Mouse (Mus musculus) kidney, embryonic 14.5 days (tissue): ENCODE results near the gene Rhbdl3. TPM values are rescaled to one million over a fixed set of nuclear protein-coding genes. Genes with fewer than 3 reads are reported as not detected.

Source experiments
- ATAC-seq: fragments of 200-750 bp; cut with Nextera tagmentation; 2 replicates; pipeline ENCODE4 v1.8.0; 2017; ENCODE audit warnings: moderate number of reproducible peaks, mild to moderate bottlenecking, moderate TSS enrichment, moderate library complexity; ENCODE audit not compliant: low FRiP score, low TSS enrichment
- H3K27ac ChIP-seq: fragments of 300-500 bp; sonication (generic); 2 replicates; pipeline ENCODE4 v1.5.1; 2014; ENCODE audit warnings: low read depth, mild to moderate bottlenecking, low read length, moderate library complexity, mixed read lengths
- H3K27me3 ChIP-seq: fragments of 300-500 bp; sonication (generic); 2 replicates; pipeline ENCODE4 v1.6.1; 2014; ENCODE audit warnings: mild to moderate bottlenecking, low read length; ENCODE audit not compliant: control insufficient read depth, insufficient read depth
- H3K36me3 ChIP-seq: fragments of 300-500 bp; sonication (generic); 2 replicates; pipeline ENCODE4 v1.6.1; 2014; ENCODE audit warnings: low read length, mixed read lengths; ENCODE audit not compliant: control insufficient read depth, insufficient read depth
- H3K4me1 ChIP-seq: fragments of 300-500 bp; sonication (generic); 2 replicates; pipeline ENCODE4 v1.6.1; 2014; ENCODE audit warnings: low read length, mixed read lengths; ENCODE audit not compliant: control insufficient read depth, insufficient read depth
- H3K4me2 ChIP-seq: fragments of 300-500 bp; sonication (generic); replicated peaks from 2 replicates; pipeline ENCODE4 v1.6.1; 2014; ENCODE audit warnings: low read depth, mild to moderate bottlenecking, low read length
- H3K4me3 ChIP-seq: fragments of 300-500 bp; sonication (generic); 2 replicates; pipeline ENCODE4 v1.5.1; 2014; ENCODE audit warnings: mild to moderate bottlenecking, low read length
- H3K9ac ChIP-seq: fragments of 300-500 bp; sonication (generic); 2 replicates; pipeline ENCODE4 v1.6.1; 2014; ENCODE audit warnings: low read depth, mild to moderate bottlenecking, low read length, moderate library complexity
- H3K9me3 ChIP-seq: fragments of 300-500 bp; sonication (generic); 2 replicates; pipeline ENCODE4 v1.6.1; 2016; ENCODE audit warnings: low read length; ENCODE audit not compliant: control insufficient read depth
- WGBS: fragments of 180-500 bp; shearing (Covaris S2); extraction: QIAGEN DNeasy Blood & Tissue Kit; methylation state at CpG from one replicate; pipeline ENCODE4 v1.1.7; 2014; 5-methylcytosine and 5-hydroxymethylcytosine counted together
- polyA plus RNA-seq: library from polyadenylated mRNA; unstranded; fragments of >200 nt; fragmentation: Nextera tagmentation; extraction: Ambion mirVana; gene quantifications from 2 replicates; pipeline ENCODE4 v1.2.1, GENCODE M21; 2014

The Rhbdl3 gene
- polyA plus RNA-seq = 1.1 and 1.3 TPM in 2 replicates

DNA sequence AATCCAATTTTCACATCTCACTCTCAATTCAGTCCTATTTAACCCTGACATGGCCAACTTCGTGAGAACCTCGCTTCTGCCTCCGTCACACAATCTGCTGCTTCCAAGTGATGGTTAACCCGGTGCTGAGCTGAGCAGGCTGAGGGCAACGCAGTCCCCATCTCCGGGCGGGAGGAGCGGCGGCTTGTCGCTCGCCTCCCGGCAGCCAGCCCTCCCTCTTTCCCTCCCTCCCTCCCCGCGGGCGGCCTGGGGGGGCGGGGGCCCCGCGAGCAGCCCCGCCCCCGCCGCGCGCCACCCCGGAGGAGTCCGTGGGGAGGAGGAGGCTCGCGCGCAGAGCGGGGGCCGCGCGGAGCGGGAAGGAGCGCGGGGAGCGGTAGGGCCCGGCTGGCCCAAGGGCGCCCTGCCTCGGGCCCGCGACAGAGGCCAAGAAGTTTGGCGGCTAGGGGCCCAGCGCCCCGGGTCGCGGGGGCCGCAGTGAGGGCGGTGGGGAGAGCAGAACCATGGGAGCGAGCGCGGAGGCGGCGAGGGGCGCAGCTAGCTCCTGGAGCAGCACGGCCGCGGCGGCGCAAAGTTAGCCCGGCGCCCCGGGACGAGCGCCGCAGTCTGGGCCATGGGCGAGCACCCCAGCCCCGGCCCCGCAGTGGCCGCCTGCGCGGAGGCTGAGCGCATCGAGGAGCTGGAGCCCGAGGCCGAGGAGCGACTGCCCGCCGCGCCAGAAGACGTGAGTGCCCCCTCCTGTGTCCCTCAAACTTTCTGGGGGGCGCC lies at the start of gene Rhbdl3:
Gene Rhbdl3 (plus strand): TSS at position 362 of the 765 bp plus-strand sequence.
- Histone ChIP-seq H3K27ac (no peak within 1 kb of the TSS), H3K9me3 (peaks cover 2% of the 10 kb centered on the region; the same call in 1 of the 2 replicates), H3K9ac (peak within 1 kb of the TSS; percentile 68), H3K27me3 (peaks cover 38% of the 10 kb centered on the region), H3K36me3 (no peaks in the 10 kb centered on the region), H3K4me3 (peak within 1 kb of the TSS; percentile 70), H3K4me1 (peaks cover 11% of the 10 kb centered on the region; the same call in 1 of the 2 replicates), H3K4me2 (peak within 1 kb of the TSS; percentile 100)
- peak; percentile 60 for ATAC-seq
- WGBS = under 1% methylated on average over 42 of the region's 81 CpGs

DNA sequence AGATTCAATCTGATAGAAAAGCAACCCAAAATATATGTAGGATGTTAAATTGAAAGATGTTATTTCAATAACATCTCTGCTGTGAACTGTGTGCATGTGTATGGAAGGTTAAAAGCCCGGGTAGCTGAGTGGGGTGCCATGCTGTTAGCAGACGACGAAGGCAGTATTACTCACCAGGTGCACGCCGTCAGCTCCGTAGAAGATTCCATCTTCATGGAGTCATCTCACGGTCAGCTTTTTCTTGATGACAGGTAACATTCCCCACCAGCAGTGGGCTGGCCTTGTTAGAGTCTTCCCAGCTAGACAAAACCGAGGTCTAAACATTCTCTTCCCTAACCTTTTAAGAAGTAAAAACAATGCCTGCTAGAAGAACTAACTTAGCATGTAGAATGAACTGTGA lies 36.6 kb upstream of the Rhbdl3 start:
- no peak overlapping the region for H3K27ac ChIP-seq
- no peak overlapping the region for H3K9ac ChIP-seq
- 94% methylated on average over 8 of the region's 8 CpGs for WGBS
- no peaks in the 10 kb centered on the region for H3K9me3 ChIP-seq
- peaks cover 55% of the 10 kb centered on the region for H3K36me3 ChIP-seq
- no peak overlapping the region for H3K4me3 ChIP-seq
- no peak for ATAC-seq
- no peaks in the 10 kb centered on the region for H3K4me1 ChIP-seq
- H3K27me3 ChIP-seq = no peaks in the 10 kb centered on the region
- H3K4me2 ChIP-seq = no peak overlapping the region

DNA sequence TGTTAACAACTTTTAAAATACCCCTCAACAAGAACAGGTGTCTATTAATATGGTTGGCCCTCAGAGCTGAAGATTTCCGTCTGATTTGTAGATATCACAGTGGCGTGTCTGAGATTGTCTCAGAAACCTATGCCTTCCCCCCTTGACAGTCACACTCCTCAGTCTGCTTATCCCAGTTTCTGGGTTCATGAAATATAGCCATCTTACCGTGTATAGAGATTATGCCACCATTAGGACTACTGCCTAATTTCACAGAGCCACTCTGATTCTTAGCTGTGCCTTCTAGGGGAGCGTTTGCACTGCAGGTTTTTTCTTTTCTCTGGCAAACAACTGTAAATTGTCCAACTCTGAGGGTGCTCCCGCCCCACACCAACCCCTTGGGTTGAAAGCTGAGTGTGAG lies 29.6 kb upstream of the Rhbdl3 start:
- WGBS = 84% methylated on average over 5 of the region's 5 CpGs
- no peak for ATAC-seq
- Histone ChIP-seq H3K4me3 (no peak overlapping the region), H3K27ac (no peak overlapping the region), H3K9me3 (no peaks in the 10 kb centered on the region), H3K36me3 (peaks cover 14% of the 10 kb centered on the region; the same call in 1 of the 2 replicates), H3K4me1 (no peaks in the 10 kb centered on the region), H3K27me3 (no peaks in the 10 kb centered on the region), H3K4me2 (no peak overlapping the region), H3K9ac (no peak overlapping the region)

DNA sequence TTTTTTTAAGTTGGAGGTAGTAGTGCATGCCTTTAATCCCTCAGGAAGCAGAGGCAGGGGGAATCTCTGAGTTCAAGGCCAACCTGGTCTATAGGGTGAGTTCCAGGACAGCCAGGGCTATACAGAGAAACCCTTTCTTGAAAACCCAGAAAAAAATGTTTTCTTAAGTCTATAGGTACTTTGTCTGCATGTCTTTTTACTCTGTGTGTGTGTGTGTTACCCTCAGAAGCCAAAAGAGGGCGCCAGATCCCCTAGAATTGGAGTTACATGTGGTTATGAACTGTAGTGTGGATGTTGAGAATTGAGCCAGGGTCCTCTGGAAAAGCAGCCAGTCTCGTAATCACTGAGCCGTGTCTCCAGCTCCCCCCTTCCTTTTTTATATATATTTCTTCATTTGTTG lies 25.7 kb upstream of the Rhbdl3 start:
- no peaks in the 10 kb centered on the region for H3K4me1 ChIP-seq
- H3K4me3 ChIP-seq = no peak overlapping the region
- no peak overlapping the region for H3K9ac ChIP-seq
- no peak for ATAC-seq
- no peaks in the 10 kb centered on the region for H3K36me3 ChIP-seq
- H3K9me3 ChIP-seq = no peaks in the 10 kb centered on the region
- H3K27ac ChIP-seq = no peak overlapping the region
- H3K4me2 ChIP-seq = no peak overlapping the region
- H3K27me3 ChIP-seq = no peaks in the 10 kb centered on the region
- WGBS = 61% methylated on average over 3 of the region's 3 CpGs

DNA sequence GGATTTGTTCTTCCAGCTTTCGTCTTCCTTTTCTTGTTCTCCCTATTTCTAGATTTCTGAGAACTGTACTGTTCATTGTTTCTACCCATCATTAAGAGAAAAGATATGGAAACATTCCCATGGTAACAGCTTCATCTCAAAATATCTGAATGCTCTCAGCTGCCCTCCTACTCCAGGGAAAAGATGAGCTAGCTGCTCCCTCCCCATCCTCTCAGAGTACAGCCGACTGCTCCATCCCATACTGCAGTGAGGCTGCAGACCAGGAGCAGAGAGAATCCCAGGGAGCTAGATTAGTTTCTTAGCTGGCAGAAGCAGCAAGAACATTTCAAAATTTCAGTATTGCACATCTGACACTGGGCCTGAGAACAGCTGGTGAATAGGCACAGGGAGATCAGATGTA lies 22.7 kb upstream of the Rhbdl3 start:
- whole genome bisulfite sequencing = 62% methylated on average over 2 of the region's 2 CpGs
- no peak overlapping the region for H3K4me2 ChIP-seq
- no peaks in the 10 kb centered on the region for H3K36me3 ChIP-seq
- H3K27me3 ChIP-seq = no peaks in the 10 kb centered on the region
- H3K27ac ChIP-seq = no peak overlapping the region
- no peak for ATAC-seq
- H3K9me3 ChIP-seq = no peaks in the 10 kb centered on the region
- no peak overlapping the region for H3K4me3 ChIP-seq
- H3K4me1 ChIP-seq = no peaks in the 10 kb centered on the region
- no peak overlapping the region for H3K9ac ChIP-seq

DNA sequence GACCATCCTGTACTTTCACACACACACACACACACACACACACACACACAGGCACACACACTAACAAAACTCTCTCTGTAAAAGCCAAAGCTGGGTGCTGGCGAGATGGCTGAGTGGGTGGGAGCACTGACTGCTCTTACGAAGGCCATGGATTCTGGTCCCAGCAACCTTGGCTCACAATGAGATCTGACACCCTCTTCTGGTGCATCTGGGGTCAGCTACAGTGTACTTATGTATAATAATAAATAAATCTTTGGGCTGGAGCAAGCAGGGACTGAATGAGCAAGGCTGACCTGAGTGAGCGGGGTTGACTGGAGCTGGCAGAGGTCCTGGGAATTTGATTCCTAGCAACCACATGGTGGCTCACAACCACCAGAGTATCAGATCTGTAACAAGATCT lies 16.9 kb upstream of the Rhbdl3 start:
- Histone ChIP-seq H3K27ac (no peak overlapping the region), H3K9me3 (no peaks in the 10 kb centered on the region), H3K9ac (no peak overlapping the region), H3K27me3 (no peaks in the 10 kb centered on the region), H3K4me2 (no peak overlapping the region), H3K4me3 (no peak overlapping the region), H3K4me1 (no peaks in the 10 kb centered on the region), H3K36me3 (no peaks in the 10 kb centered on the region)
- ATAC-seq = no peak
- WGBS = 47% methylated on average over 3 of the region's 3 CpGs

DNA sequence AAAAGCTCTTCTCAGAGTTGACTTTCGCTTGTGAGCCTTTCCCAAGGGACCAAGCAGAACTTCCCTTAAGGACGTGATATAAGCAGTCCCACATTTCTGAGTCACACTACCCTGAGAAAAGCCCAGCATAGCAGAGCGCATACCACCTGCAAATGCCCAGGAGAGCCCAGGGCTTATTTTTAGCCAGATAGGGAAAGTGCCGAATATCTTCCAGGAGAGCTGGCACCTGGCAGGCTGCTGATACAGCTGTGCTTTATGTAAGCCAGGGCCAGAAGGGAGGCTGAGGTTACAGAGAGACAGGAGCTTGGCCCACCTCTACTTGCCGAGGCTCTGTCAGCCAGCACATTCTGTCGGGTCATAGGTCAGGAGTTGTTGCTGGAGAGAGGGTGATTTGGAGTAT lies 16.1 kb upstream of the Rhbdl3 start:
- Histone ChIP-seq H3K27me3 (no peaks in the 10 kb centered on the region), H3K9ac (no peak overlapping the region), H3K9me3 (no peaks in the 10 kb centered on the region), H3K4me3 (no peak overlapping the region), H3K4me1 (peaks cover 4% of the 10 kb centered on the region; the same call in 1 of the 2 replicates), H3K4me2 (no peak overlapping the region), H3K36me3 (no peaks in the 10 kb centered on the region), H3K27ac (no peak overlapping the region)
- no peak for ATAC-seq
- 43% methylated on average over 6 of the region's 6 CpGs for WGBS

DNA sequence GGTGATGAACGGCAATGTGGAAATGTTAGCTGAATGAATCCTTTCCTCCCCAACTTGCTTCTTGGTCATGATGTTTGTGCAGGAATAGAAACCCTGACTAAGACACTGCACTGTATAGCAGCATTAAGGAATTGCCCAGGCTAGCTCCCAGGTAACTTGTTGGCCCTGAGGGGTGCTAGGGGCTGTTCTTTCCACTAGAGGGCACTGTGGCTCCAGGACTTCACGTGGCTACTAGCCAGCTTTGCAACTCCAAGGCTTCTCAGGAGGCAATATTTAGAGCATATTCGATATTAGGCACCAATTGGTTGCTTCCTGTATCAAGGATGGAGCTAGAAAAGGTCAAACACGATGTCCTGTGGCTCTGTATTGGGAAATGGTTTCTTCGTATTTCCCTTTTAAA lies 13.6 kb upstream of the Rhbdl3 start:
- Histone ChIP-seq H3K4me3 (no peak overlapping the region), H3K9ac (no peak overlapping the region), H3K27ac (no peak overlapping the region), H3K36me3 (no peaks in the 10 kb centered on the region), H3K4me2 (no peak overlapping the region), H3K4me1 (peaks cover 13% of the 10 kb centered on the region; the same call in 1 of the 2 replicates), H3K27me3 (no peaks in the 10 kb centered on the region), H3K9me3 (no peaks in the 10 kb centered on the region)
- 22% methylated on average over 5 of the region's 5 CpGs for WGBS
- ATAC-seq = no peak

DNA sequence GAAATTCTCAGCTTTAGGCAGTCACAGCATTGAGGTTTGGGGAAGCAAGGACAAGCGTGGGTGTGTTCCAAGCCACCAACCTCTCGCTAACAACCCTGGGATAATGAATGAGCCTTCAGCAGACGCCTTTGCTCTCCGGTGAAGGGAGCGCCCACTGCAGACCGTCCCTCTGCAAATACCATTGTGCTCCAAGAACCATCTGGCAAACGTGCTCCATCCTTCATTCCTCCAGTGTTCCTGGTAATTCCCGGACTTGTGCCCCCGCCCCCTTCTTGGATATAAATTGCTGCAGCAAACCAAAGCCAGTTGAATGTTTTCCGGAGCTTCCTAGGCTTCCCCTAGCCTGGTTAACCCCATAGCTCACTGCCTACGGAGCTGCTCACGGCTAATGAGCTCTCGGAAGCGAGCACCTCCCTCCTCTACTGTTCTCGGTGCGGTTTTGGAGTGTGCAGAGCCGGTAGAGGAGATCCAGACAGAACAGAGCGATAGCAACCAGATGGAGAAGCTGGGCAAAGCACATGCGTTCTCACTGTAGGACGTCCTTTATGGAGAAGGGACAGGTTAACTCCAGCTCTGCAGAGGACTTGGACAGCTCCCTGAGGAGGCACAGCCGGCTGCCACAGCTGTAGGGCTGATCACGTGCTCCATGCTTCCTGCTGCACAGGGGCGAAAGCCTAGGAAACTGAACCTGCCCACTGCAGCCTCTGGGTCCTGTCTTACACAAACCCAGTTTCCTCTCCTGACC lies 10.8 kb upstream of the Rhbdl3 start:
- peaks cover 8% of the 10 kb centered on the region; the same call in 1 of the 2 replicates for H3K27me3 ChIP-seq
- H3K4me3 ChIP-seq = peak overlapping the region; percentile 23; the same call in 1 of the 2 replicates
- H3K36me3 ChIP-seq = no peaks in the 10 kb centered on the region
- H3K9ac ChIP-seq = no peak overlapping the region
- WGBS = under 1% methylated on average over 23 of the region's 23 CpGs
- H3K4me2 ChIP-seq = peak overlapping the region; percentile 48
- peaks cover 16% of the 10 kb centered on the region; the same call in 1 of the 2 replicates for H3K4me1 ChIP-seq
- H3K9me3 ChIP-seq = no peaks in the 10 kb centered on the region
- ATAC-seq = peak; percentile 92
- H3K27ac ChIP-seq = no peak overlapping the region
